Mouse (Mus musculus) heart, adult 2 months (tissue): Measurements from ENCODE around the gene Azgp1. TPM values are rescaled to one million over a fixed set of nuclear protein-coding genes. Genes with fewer than 3 reads are reported as not detected.
A peak's percentile ranks its signal among the peaks of the same experiment; 100 is the strongest.

ENCODE experiments used
- DNase-seq, 2 experiments: peaks; one replicate each; pipeline ENCODE4 v3.0.0; 2021
- H3K27ac ChIP-seq: fragments of 200-600 bp; 2 replicates; pipeline ENCODE4 v1.8.1; 2022
- H3K27me3 ChIP-seq: fragments of 200-500 bp; 2 replicates; pipeline ENCODE4 v1.6.1; 2012; ENCODE audit warnings: mild to moderate bottlenecking, low read length, inconsistent platforms, mixed read lengths; ENCODE audit not compliant: control insufficient read depth, insufficient read depth
- H3K36me3 ChIP-seq: fragments of 200-500 bp; 2 replicates; pipeline ENCODE4 v1.6.1; 2012; ENCODE audit warnings: low read length, inconsistent platforms; ENCODE audit not compliant: control insufficient read depth, insufficient read depth
- H3K4me1 ChIP-seq: fragments of 200-500 bp; 2 replicates; pipeline ENCODE4 v1.6.1; 2011; ENCODE audit warnings: low read length; ENCODE audit not compliant: control insufficient read depth, insufficient read depth
- H3K4me3 ChIP-seq: fragments of 200-600 bp; 2 replicates; pipeline ENCODE4 v1.8.1; 2022
- H3K79me2 ChIP-seq: fragments of 200-500 bp; replicated peaks from 2 replicates; pipeline ENCODE4 v1.6.1; 2012; ENCODE audit warnings: mild to moderate bottlenecking, inconsistent platforms, low read length, moderate library complexity, mixed read lengths; ENCODE audit not compliant: control insufficient read depth, insufficient read depth
- H3K9ac ChIP-seq: fragments of 200-500 bp; 2 replicates; pipeline ENCODE4 v1.6.1; 2012; ENCODE audit warnings: low read depth, mild to moderate bottlenecking, control low read depth, inconsistent platforms, low read length, mixed read lengths
- CTCF ChIP-seq: fragments of 200-600 bp; IDR thresholded peaks from 2 replicates; pipeline ENCODE4 v1.8.1; 2022; ENCODE audit warnings: antibody characterized with exemption, mild to moderate bottlenecking, moderate library complexity
- EP300 ChIP-seq: fragments of 200-500 bp; IDR thresholded peaks from 2 replicates; pipeline ENCODE4 v1.6.1; 2011; ENCODE audit warnings: low read depth, low read length, control low read depth; ENCODE audit not compliant: insufficient read depth
- POLR2A ChIP-seq: fragments of 200-500 bp; IDR thresholded peaks from 2 replicates; pipeline ENCODE4 v1.6.1; 2011; ENCODE audit warnings: mild to moderate bottlenecking, low read depth, low read length, control low read depth; ENCODE audit not compliant: insufficient read depth
- WGBS: fragments of 180-500 bp; shearing (Covaris S2); methylation state at CpG from one replicate; pipeline ENCODE4 v1.1.7; 2018; 5-methylcytosine and 5-hydroxymethylcytosine counted together
- intact Hi-C: fragments of 180-260 bp; cut with DNase I; formaldehyde crosslinking; loops from one replicate; pipeline ENCODE4 v1.15.1; 2025
- polyA plus RNA-seq: library from polyadenylated mRNA; depleted of rRNA; stranded (reverse); fragments of >200 nt; gene quantifications from 2 replicates; pipeline ENCODE4 v1.2.3, GENCODE M21; 2012
- total RNA-seq, 2 experiments: library from RNA; stranded (reverse); gene quantifications; 2 replicates each; pipeline ENCODE4 v1.2.3; 2021

Gene Azgp1
- total and polyA plus RNA-seq, 3 experiments = not detected

DNA sequence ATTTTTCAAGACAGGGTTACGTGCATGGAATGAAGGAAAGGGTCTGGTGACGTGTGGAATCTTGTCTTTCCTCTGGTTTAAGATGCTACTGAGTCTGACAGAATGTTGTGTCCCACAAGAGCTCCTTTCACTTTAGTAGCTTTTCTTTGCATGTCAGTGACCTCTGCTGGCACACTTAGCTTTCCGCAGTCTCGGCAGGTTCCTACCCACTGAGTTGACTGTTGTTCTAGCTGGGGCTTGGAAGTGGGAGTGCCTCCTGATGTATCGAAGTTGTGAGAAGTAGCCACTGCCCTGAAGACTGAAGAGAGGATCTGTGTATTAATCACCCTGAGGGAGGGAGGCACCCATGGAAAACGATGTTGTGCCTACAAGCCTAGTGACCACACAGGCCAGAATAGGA, 30.1 kb upstream of the Azgp1 start:
- DNase-seq = peak; percentile 6 to 21
- Histone ChIP-seq H3K4me3 (no peak overlapping the region), H3K27me3 (no peaks in the 10 kb centered on the region), H3K4me1 (no peaks in the 10 kb centered on the region), H3K9ac (no peak overlapping the region), H3K27ac (no peak overlapping the region), H3K36me3 (no peaks in the 10 kb centered on the region), H3K79me2 (no peaks in the 10 kb centered on the region)
- TF ChIP-seq POLR2A = no peak
- TF ChIP-seq CTCF = peak; percentile 51
- 27% methylated on average over 6 of the region's 6 CpGs for WGBS
- intact Hi-C loops = loop anchor here (5.0 kb wide), 2 partner anchors 49 to 159 kb away; no protein-coding TSS in a partner anchor

DNA sequence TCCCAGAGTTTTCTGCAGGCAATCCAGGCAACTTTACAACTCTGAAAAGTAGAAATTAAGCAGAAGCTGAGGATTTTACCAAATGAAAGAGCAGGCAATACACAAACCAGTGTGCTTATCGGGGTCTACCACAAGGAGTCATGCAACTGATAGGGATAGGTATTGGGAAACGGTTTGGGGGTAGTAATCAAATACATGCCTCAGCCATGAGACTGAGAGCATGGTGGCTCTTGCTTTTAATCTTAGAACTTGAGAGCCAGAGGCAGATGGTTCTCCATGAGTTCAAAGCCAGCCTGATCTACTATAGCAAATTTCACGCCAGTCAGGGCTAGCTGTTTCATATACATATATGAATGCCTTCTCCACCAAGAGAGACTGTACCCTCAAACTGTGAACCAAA, 24.9 kb upstream of the Azgp1 start:
- H3K27me3 ChIP-seq = no peaks in the 10 kb centered on the region
- WGBS = 69% methylated on average over 3 of the region's 3 CpGs
- TF ChIP-seq EP300 (no peak), CTCF (no peak), POLR2A (no peak)

DNA sequence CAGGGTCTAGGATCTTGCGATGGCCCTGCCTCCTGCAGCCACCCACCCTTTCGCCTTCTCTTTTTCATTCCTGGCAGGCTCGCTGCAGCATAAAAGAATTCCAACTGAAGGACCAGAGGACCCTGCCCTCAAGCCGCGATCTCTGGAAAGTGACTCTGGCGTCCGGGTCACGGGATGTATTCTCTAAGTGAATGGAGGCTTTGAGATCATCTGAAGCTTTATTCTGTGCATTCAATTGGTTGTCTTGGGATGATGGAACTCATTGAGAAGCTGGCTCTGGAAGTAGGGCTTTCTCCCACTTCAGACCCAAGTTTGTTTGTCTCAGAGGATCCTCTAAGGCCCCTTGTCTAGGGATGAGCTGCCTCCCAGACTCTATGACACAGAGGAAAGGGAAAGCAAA, 18.4 kb upstream of the Azgp1 start, which contains the start of gene Gjc3:
Gene Gjc3 (minus strand): TSS at position 154 of the 400 bp plus-strand sequence.
- Histone ChIP-seq H3K27me3 (no peaks in the 10 kb centered on the region), H3K79me2 (no peaks in the 10 kb centered on the region), H3K9ac (no peak within 1 kb of the TSS), H3K4me1 (no peaks in the 10 kb centered on the region), H3K4me3 (no peak within 1 kb of the TSS), H3K36me3 (no peaks in the 10 kb centered on the region), H3K27ac (no peak within 1 kb of the TSS)
- WGBS = 81% methylated on average over 8 of the region's 8 CpGs
- intact Hi-C loops = no loop called here
- DNase-seq = no peak
- no peak for TF ChIP-seq POLR2A
- TF ChIP-seq EP300 = no peak
- no peak for TF ChIP-seq CTCF

More for the DNA sequence above, 24.9 kb upstream of the Azgp1 start:
- no peak overlapping the region for H3K27ac ChIP-seq
- no peaks in the 10 kb centered on the region for H3K79me2 ChIP-seq
- DNase-seq = no peak
- H3K4me3 ChIP-seq = no peak overlapping the region
- intact Hi-C loops = no loop called here
- H3K9ac ChIP-seq = no peak overlapping the region
- H3K36me3 ChIP-seq = no peaks in the 10 kb centered on the region
- no peaks in the 10 kb centered on the region for H3K4me1 ChIP-seq

DNA sequence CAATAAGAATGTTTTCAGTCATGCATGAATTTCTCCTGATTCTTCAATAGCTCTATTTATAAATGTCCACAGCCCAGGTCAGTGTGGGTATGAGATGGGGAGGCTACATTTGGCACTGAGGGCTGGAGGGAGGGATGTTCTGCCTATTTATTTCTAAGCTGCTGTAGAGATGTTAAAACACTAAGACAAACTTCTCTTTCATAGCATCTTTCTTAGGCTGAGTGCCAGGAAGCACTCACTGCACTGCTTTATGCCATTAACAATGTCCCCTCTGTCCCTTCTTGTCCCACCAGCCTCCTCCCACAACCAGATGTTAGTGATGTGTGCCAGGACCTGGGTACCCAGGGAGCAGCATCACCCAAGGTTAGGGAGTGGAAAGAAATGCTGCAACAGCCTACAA, 14.8 kb upstream of the Azgp1 start:
- Histone ChIP-seq H3K36me3 (no peaks in the 10 kb centered on the region), H3K79me2 (no peaks in the 10 kb centered on the region), H3K9ac (no peak overlapping the region), H3K27ac (no peak overlapping the region), H3K4me1 (no peaks in the 10 kb centered on the region), H3K4me3 (no peak overlapping the region), H3K27me3 (no peaks in the 10 kb centered on the region)
- DNase-seq = no peak
- TF ChIP-seq EP300 (no peak), CTCF (no peak), POLR2A (no peak)
- intact Hi-C loops = no loop called here

DNA sequence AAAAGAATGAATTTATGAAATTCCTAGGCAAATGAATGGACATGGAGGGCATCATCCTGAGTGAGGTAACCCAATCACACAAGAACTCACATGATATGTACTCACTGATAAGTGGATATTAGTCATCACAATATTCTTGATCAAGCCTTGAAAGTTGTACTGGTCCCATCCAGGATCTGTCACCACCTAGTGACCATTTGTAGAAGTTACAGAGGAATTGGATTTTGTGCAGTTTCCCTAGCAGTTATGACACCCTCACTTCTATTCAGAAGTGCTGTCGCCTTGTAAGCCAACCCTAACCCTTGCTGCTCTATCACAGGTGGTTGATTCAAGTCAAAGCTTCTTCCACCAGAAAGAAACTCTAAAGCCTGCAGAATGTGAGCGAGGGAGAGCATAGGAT, 8.2 kb upstream of the Azgp1 start:
- intact Hi-C loops = loop anchor here (5.0 kb wide), 1 partner anchor 181 kb away; no protein-coding TSS in a partner anchor
- no peaks in the 10 kb centered on the region for H3K4me1 ChIP-seq
- no peak overlapping the region for H3K27ac ChIP-seq
- H3K9ac ChIP-seq = no peak overlapping the region
- DNase-seq = no peak
- no peak overlapping the region for H3K4me3 ChIP-seq
- no peaks in the 10 kb centered on the region for H3K36me3 ChIP-seq
- TF ChIP-seq EP300 (no peak), POLR2A (no peak), CTCF (peak; percentile 29)
- H3K27me3 ChIP-seq = no peaks in the 10 kb centered on the region
- no peaks in the 10 kb centered on the region for H3K79me2 ChIP-seq
- WGBS = 65% methylated on average over 2 of the region's 2 CpGs

DNA sequence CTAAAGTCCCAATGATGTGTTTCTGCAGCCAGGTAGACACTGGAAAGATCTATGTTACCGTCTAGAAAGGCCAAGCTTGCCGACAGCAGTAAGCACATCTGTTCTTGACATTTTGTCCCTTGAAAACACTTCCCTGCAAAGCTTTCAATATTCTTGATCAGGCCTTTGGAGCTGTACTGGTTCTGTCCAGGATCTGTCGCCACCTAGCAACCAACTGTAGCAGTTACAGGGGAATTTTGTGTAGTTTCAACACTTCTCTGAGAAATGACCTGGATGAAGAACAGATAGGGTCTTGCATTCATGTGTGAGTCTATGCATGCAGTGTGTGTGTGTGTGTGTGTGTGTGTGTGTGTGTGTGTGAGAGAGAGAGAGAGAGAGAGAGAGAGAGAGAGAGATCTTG, 7.6 kb upstream of the Azgp1 start:
- WGBS = 44% methylated on average over 3 of the region's 3 CpGs
- Histone ChIP-seq H3K27ac (no peak overlapping the region), H3K27me3 (no peaks in the 10 kb centered on the region), H3K4me3 (no peak overlapping the region), H3K79me2 (no peaks in the 10 kb centered on the region), H3K36me3 (no peaks in the 10 kb centered on the region), H3K9ac (no peak overlapping the region), H3K4me1 (no peaks in the 10 kb centered on the region)
- intact Hi-C loops = loop anchor here (5.0 kb wide), 1 partner anchor 181 kb away; no protein-coding TSS in a partner anchor
- DNase-seq = no peak
- no peak for TF ChIP-seq EP300
- TF ChIP-seq CTCF = peak; percentile 46
